Mouse (Mus musculus): ENCODE data around the gene Prkcsh. TPM values are rescaled to one million over a fixed set of nuclear protein-coding genes. Genes with fewer than 3 reads are reported as not detected.

The Prkcsh gene
- total RNA-seq, 1 experiment from 2014 or later = 60.8 TPM

DNA sequence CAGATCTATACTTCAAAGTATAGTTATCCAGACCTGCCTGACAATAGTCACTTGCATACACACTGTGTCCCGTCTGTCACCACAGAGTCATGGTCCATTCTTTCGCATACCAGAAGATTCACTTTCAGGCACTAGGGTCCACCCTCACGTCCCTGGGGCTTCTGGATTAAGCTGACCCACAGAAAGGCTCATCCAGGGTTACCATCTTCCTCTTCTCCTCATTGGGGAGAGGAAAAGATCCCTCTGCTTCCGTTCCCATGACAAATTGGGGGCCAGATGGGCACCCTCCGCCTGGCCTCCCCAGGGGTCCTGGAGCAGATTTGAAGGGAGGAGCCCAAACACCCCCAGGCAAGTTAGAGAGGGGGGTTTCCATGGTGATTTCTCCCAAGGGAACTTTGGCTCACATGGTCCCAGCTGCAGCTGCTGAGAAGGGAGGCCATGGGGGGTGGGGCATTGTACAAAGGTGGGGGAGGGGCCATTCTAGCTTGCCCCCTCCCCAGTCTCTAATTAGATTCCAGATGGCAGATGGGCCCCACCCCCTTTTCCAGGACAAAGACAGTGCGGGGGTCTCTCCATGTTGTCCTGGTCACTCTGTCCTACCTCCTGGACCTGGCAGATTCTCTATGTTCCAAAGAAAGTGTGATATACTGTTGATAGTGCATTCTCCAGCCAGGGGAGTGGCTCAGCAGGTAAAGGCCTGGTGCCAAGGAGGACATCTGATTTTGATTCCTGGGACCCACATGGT, 32.9 kb downstream of the Prkcsh start:
- no peak for ATAC-seq (replicated peaks; ENCODE audit: insufficient number of reproducible peaks, low FRiP score, low TSS enrichment, poor library complexity, severe bottlenecking)

DNA sequence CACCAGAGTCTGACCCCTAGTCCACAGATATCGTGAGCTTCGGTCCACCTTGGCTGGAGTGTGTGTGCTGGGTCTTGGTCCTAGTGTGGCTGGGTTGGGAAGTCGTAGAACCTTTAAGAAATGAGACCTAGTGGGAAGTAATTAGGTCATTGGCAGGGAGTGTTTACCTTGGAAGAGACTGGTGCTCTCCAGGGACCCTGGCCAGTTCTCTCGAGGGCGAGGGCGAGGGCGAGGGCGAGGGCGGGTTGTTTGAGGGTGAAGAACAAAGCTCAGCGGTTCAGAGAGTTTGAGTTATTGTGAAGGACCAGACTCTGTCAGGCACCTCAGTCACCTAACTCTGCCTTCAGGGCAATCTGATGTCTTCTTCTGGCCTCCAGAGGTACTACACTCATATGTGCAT, 35.2 kb downstream of the Prkcsh start:
- ATAC-seq (replicated peaks; ENCODE audit: insufficient number of reproducible peaks, low FRiP score, low TSS enrichment, poor library complexity, severe bottlenecking) = no peak

DNA sequence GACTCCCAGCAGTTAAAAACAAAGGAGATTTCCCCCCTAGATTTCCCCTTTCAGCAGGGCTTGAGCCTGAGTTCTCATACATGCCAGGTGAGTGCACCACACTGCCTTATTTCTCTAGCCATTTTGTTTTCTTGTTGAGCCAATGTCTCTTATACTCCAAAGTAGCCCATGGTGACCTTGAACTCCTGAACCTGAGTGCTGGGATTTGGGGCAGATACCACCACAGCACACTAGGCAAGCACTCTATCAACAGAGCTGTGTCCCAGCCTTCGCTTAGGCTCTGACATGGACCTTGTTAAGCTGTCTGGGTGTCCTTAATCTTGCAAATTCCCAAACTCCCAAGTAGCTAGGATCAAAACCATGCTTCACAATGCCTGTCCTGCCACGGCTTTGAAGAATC, 39.2 kb downstream of the Prkcsh start:
- no peak for ATAC-seq (replicated peaks; ENCODE audit: insufficient number of reproducible peaks, low FRiP score, low TSS enrichment, poor library complexity, severe bottlenecking)

DNA sequence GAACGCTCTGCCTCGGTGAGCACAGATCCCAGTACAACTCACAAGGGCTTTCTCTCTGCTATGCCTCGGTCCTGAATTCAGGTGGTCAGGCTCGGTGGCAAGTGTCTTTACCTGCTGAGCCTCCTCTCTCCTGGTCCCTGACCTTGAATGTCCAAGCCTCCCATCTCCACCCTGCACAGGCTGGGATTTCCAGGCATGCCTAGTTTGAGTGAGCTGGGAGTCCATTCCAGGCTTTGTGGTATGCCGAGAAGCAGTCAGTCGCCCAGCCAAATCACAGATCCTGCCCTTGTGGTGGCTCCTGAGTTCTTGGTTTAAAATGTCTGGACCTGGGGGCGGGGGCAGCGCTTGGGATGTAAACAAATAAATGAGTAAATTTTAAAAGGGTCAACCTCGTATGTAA, 44.7 kb downstream of the Prkcsh start:
- ATAC-seq (replicated peaks; ENCODE audit: insufficient number of reproducible peaks, low FRiP score, low TSS enrichment, poor library complexity, severe bottlenecking) = no peak

DNA sequence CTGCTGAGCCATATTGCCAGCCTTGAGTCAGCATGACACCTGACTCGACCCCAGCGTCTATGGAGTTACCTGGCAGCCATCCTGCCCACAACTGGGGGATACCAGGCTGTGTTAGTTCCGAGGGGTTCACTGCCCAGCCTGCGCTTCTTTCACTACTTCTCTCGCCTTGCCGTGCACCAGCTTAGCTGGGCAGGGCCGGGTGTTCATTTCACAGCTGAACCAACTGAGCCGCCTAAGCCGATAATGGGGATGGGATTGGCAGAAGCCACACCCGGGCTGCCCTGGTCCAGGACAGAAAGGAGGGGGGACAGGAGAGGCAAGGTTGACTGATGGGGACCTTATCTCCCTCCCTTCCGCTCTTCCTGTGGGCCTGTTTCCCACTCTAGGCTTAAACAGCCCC, 46.7 kb downstream of the Prkcsh start:
- ATAC-seq (replicated peaks; ENCODE audit: insufficient number of reproducible peaks, low FRiP score, low TSS enrichment, poor library complexity, severe bottlenecking) = no peak

DNA sequence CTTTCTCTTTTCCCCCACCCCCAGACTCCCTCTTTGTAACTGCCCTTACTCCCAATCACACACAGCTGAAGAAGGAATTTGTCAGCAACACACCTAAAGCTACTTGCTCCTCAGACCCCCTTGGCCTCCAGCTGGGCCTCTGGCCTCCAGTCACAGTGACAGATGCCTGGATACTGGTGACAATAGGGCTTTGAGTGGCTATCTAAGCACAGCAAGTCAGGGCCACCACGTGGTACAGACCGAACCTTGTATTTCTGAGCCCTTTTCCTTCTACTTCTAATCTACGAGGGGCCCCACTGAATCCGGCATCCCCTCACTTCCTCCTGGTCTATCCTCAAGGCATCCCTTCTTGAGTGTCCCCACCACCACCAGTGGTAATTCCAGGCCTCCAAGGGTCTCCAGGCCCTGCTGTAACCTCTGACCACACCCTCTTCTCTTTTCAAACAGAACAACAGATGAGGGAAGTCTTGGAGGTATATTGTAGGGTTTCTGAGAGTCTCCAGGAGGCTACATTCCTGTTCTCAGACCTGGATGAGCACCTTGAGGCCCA, 47.2 kb downstream of the Prkcsh start:
- ATAC-seq (replicated peaks; ENCODE audit: insufficient number of reproducible peaks, low FRiP score, low TSS enrichment, poor library complexity, severe bottlenecking) = no peak

DNA sequence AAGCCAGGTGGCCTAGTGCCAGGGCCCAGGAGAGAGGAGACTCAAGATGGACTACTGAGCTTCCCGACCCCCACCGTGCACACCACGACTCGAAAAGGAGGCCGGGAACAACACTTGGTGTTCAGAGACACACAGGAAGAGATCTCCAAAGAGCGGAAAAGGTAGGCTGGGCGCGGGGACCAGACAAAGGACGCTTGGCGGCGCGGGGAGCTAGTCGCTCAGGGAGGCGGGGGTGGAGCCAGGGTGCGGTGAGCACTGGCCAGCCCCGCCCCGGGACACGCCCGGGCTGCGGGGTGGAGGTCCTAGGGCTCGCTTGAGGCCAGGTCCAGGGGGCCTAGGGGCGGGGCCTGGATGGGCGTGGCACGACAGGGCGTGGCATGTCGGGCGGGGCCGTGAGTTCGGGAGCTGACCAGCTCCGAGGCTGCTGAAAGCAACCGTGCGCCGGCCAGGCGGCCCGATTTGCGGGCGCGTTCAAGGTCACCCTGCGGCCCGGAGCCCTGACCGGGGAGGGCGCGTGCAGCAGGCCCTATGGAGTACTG, 47.8 kb downstream of the Prkcsh start:
- ATAC-seq (replicated peaks; ENCODE audit: insufficient number of reproducible peaks, low FRiP score, low TSS enrichment, poor library complexity, severe bottlenecking) = no peak

DNA sequence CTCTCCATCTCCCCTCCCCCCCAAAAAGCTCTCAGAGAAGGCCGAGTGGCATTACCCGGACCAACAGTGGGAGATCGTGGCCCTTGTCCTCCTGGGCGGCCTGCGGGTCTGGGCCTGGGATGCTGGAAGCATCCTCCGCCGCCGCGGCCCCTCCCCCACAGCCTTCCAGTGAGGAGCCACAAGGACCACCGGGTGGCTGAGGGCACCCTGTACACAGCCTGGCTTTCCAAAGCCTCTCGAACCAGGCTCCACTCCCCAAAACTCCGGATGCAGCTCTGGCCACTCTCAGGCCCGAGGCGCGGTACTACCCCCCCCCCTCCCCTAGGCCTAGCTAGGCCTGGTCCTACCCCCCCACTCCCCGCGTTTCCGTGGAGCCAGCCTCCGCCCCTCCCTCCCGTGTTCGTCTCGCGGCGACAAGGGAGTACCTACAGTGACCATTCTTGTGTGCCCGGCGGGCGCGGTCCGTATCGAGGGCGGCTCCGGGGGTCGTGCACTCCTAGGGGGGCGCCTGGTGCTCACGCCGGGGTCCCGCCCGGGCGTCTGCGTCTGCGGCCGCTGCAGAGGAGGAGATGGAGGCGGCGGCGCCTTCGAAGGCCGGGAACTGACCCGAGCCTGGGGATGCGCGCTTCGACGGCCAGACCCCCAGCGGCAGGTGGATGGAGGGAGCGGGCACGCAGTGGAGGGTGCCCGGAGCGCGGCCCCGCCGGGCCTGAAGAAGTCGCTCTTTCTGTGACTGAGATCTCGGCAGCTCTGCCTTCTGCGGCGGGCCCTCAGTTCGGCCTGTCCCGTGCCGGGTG, 48.8 kb downstream of the Prkcsh start:
- ATAC-seq (replicated peaks; ENCODE audit: insufficient number of reproducible peaks, low FRiP score, low TSS enrichment, poor library complexity, severe bottlenecking) = no peak

DNA sequence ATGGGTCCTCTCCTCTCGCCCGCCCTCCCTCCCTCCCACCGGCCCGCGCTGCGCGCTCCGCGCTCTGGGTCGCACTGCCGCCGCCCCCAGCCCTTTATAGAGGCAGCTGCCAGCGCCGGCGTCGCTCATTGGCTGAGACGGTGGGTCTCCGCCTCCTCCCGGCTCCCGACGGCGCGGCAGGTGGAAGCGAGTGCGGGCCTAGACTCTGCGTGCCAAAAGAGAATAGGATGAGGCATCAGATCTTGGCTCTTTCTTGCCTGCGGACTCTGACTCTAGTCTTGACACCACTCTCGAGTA, 49.3 kb downstream of the Prkcsh start, which contains the start of gene Elavl3:
Gene Elavl3 (minus strand): TSS at position 66 of the 297 bp plus-strand sequence.
- no peak for ATAC-seq (replicated peaks; ENCODE audit: insufficient number of reproducible peaks, low FRiP score, low TSS enrichment, poor library complexity, severe bottlenecking)

DNA sequence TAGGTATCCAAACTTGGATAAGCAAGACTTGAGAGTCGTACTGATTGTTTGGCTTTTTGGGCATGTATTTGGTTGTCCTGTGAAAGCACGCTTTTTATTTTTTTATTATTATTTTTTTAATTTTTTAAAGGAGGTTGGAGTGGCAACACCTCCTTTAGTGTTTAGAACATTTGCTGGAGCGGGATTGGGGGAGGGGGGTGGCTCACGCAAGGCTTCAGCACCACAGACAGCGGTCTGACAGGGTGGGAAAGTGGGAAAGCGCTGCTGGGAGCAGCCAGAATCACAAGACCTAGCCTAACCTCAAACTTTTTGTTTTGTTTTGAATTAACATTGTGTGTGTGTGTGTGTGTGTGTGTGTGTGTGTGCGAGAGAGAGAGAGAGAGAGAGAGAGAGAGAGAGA, 51.1 kb downstream of the Prkcsh start:
- ATAC-seq (replicated peaks; ENCODE audit: insufficient number of reproducible peaks, low FRiP score, low TSS enrichment, poor library complexity, severe bottlenecking) = no peak

DNA sequence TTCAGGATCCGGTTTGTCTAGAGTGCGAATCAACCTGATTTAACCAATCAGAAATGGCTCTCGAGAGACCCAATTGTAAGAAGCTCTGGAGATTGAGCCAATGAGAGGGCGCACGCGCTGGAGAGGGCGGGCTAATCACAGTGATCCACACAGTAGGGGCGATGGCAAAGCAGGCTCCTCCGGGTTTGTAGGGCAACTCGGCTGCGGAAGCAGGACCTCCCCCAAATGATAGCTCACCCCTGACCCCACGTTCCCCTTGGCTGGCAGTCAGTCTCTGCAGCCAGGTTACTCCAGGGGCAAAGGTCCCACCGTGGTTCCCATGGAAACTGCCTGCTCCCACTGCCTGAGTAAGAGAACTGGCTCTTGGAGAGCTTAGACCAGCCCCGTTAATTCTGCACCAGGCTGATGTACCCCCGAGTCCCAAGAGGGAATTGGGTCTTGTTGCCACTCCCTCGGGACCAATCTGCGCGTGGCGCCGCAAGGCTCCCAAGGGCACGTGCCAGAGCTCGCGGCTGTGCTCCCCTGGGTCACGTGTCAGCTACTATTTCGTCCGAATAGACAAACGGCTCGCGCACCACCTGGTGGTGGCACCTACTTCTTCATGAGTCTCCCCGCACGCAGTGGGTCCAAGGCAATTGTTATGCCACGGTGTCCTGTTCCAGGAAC, 51.9 kb downstream of the Prkcsh start:
- ATAC-seq (replicated peaks; ENCODE audit: insufficient number of reproducible peaks, low FRiP score, low TSS enrichment, poor library complexity, severe bottlenecking) = peak; percentile 52

DNA sequence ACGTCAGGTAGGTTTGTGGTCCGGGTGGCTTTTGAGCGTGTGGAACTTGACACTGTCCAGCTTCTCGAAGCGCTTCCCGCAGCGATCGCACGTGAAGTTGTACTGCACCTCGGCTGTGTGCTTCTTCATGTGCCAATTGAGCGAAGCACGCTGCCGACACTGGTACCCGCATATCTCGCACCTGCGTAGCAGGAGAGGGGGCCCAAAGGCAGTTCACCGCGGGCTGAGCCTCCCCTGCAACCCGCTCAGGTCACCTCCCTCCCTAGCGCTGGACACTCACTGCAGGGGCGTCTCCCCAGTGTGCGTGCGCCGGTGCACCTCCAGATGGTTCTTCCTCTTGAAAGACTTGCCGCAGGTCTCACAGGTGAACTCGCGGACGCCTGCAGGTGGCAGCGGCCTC, 53.1 kb downstream of the Prkcsh start:
- no peak for ATAC-seq (replicated peaks; ENCODE audit: insufficient number of reproducible peaks, low FRiP score, low TSS enrichment, poor library complexity, severe bottlenecking)

DNA sequence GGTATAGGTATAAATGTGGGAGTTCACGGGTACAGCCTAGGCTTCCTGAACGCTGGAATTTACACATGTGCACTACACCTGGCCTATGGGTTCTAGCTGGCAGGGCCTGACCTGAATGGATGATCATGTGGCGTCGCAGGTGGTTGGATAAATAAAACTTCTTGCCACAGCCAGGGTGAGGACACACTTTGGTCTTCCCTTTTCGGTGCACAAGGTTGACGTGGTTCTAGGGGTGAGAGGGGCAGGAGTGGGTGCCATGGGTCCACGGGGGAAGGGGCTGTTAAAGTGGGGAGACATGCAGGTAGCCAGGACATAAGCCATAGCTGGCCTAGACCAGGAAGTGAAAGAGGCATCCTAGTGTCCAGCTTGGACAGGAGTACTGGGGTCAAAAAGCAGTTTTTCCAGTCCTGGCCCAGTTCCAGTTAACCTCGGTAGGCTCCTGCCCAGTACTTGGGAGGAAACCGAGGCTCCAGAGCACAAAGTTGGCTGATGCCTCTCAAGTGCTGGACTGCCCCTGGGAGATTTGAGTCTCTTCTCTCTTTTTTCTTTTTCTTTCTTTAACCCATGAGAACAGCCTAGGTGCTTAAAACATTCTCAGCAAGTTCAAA, 53.8 kb downstream of the Prkcsh start:
- ATAC-seq (replicated peaks; ENCODE audit: insufficient number of reproducible peaks, low FRiP score, low TSS enrichment, poor library complexity, severe bottlenecking) = no peak

DNA sequence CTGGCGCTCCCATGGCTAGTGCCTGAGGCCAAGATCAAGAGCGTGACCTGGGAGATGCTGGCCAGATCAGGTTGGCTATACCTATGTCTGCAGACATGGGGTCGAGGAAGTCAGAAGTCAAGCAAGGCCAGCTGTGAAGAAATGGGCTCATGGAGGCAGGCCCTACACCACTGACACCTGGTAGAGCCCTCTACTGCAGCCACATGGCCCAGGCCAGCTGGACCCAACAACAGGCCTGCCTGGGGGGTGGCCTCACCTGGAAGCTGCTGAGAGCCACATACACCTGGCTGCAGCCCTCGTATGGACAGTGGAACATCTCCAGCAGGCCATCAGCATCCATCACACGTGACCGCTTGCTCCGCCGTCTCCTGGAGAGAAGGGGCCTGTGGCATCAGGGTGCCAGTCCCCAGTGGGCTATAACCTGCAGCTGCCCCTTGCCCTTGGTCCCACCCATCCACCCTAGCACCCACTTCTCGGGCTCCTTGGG, 54.5 kb downstream of the Prkcsh start:
- no peak for ATAC-seq (replicated peaks; ENCODE audit: insufficient number of reproducible peaks, low FRiP score, low TSS enrichment, poor library complexity, severe bottlenecking)

DNA sequence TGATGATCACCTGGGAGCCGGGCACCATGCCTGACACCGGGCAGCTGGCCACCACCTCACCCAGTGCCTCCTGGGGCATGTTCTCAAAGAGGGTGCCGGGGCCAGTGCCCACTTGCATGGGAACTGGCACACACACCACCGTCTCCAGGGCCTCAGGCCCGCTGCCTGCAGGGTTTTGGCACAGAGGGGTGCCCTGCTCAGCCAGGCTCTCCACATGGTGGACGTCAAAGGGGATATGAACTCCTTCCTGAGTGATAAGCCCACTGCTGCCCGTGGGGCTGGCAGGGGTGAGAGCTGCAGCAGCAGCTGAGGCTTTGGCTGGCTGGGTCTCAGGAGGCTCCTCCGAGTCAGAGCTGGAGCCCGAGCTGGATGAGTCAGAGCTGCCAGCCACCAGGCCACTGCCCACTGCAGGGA, 55.4 kb downstream of the Prkcsh start:
- no peak for ATAC-seq (replicated peaks; ENCODE audit: insufficient number of reproducible peaks, low FRiP score, low TSS enrichment, poor library complexity, severe bottlenecking)

DNA sequence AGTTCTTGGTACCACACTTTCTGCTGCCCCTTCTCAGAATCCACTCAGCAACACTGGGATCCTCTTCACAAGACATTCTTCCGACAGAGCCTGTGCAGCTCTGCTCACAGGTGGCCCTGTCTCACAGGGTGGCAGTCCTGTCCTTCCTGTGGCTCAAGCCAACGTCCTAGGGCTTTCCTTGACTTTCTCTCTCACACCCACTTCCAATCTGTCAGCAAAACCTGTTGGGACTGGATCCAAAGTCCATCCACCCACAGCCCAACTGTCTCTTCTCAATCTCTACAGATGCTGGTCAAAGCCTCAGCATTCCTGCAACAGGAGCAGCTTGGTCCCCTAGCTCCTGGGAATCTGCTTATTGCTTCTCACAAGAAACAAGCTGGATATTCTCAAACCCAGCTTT, 58.7 kb downstream of the Prkcsh start:
- no peak for ATAC-seq (replicated peaks; ENCODE audit: insufficient number of reproducible peaks, low FRiP score, low TSS enrichment, poor library complexity, severe bottlenecking)

All from monocyte, adult 5-6 weeks (primary cell).